11 mouse cellular contexts compared by ENCODE assay signal in genomic region chr7:127121061-127121910, GRCm38 (mm10). TPM values are rescaled to one million over a fixed set of nuclear protein-coding genes. Genes with fewer than 3 reads are reported as not detected.
A peak's percentile ranks its signal among the peaks of the same experiment; 100 is the strongest.
DNase-seq lines count a peak whose midpoint lies in the region; ATAC-seq lines count a peak whose summit lies in the region.
"Had no signal": no experiment of that assay in that cellular context is flagged by ENCODE, and none has a peak within 500 bp of the region (broad histone marks: within the 10 kb centered on the region; RNA-seq: fewer than 3 reads in every experiment).

No protein-coding gene starts in this region.

- intact Hi-C loops in heart, postnatal 10 days (cut with DNase I): no loop called here

- peak overlapping the region; percentile 55; the same call in 1 of the 2 replicates for H3K9ac ChIP-seq in heart, embryonic 13.5 days
- peak overlapping the region; percentile 5; the same call in 1 of the 2 replicates for H3K9ac ChIP-seq in kidney, embryonic 14.5 days (ENCODE audit: low read depth, low read length)
- H3K9ac ChIP-seq in liver, embryonic 16.5 days (ENCODE audit: low read depth, low read length): peak overlapping the region; percentile 32; the same call in 1 of the 2 replicates

- no peak overlapping the region for H3K27ac ChIP-seq in heart, embryonic 13.5 days (replicated peaks)
- H3K27ac ChIP-seq in kidney, embryonic 14.5 days (ENCODE audit: low read depth, low read length): peak overlapping the region; percentile 25; the same call in 1 of the 2 replicates
- peak overlapping the region; percentile 64 for H3K27ac ChIP-seq in liver, embryonic 16.5 days (ENCODE audit: low read length)

- H3K9me3 ChIP-seq in heart, embryonic 13.5 days: peaks cover 4% of the 10 kb centered on the region; the same call in 1 of the 2 replicates
- H3K9me3 ChIP-seq in kidney, embryonic 14.5 days (ENCODE audit: control insufficient read depth, low read length): peaks cover 7% of the 10 kb centered on the region; the same call in 1 of the 2 replicates
- no peaks in the 10 kb centered on the region for H3K9me3 ChIP-seq in liver, embryonic 16.5 days (replicated peaks; ENCODE audit: control insufficient read depth, low read length)

- ATAC-seq in heart, embryonic 13.5 days (ENCODE audit: extremely low read depth, insufficient number of reproducible peaks, low FRiP score, low TSS enrichment): no peak
- peak; percentile 53; the same call in 1 of the 2 replicates for ATAC-seq in kidney, embryonic 14.5 days (ENCODE audit: low FRiP score, low TSS enrichment)
- peak; percentile 88 for ATAC-seq in liver, embryonic 16.5 days (ENCODE audit: low read depth)

- no peak for DNase-seq in heart, postnatal 10 days
- DNase-seq in embryo, embryonic 11 days: peak; percentile 54
- DNase-seq in thymus, postnatal 0 days (ENCODE audit: low spot score): no peak
- no peak for DNase-seq in adrenal gland, postnatal 14 days
- DNase-seq in frontal cortex, postnatal 25 days (ENCODE audit: low spot score in 2 of 2): no peak
- DNase-seq: heart, postnatal 14 days had no signal

- peaks cover 24% of the 10 kb centered on the region for H3K4me1 ChIP-seq in heart, embryonic 13.5 days
- H3K4me1 ChIP-seq in kidney, embryonic 14.5 days (ENCODE audit: control insufficient read depth, insufficient read depth, low read length): peaks cover 12% of the 10 kb centered on the region; the same call in 1 of the 2 replicates
- peaks cover 13% of the 10 kb centered on the region for H3K4me1 ChIP-seq in liver, embryonic 16.5 days (ENCODE audit: control insufficient read depth, low read depth, low read length)

- peaks cover 36% of the 10 kb centered on the region for H3K27me3 ChIP-seq in heart, embryonic 13.5 days (replicated peaks)
- H3K27me3 ChIP-seq in kidney, embryonic 14.5 days (ENCODE audit: control insufficient read depth, insufficient read depth, low read length): peaks cover 9% of the 10 kb centered on the region
- H3K27me3 ChIP-seq in liver, embryonic 16.5 days (ENCODE audit: control insufficient read depth, insufficient read depth, low read depth, low read length): no peaks in the 10 kb centered on the region
- H3K27me3 ChIP-seq: megakaryocyte, embryonic 14.5 days had no signal

- peak overlapping the region; percentile 50 for H3K4me2 ChIP-seq in heart, embryonic 13.5 days
- H3K4me2 ChIP-seq in kidney, embryonic 14.5 days (replicated peaks; ENCODE audit: low read depth, low read length): peak overlapping the region; percentile 29
- peak overlapping the region; percentile 38 for H3K4me2 ChIP-seq in liver, embryonic 16.5 days (ENCODE audit: low read depth, low read length)

- H3K4me3 ChIP-seq in heart, embryonic 13.5 days: peak overlapping the region; percentile 25
- peak overlapping the region; percentile 15 for H3K4me3 ChIP-seq in kidney, embryonic 14.5 days (ENCODE audit: low read length)
- H3K4me3 ChIP-seq in liver, embryonic 16.5 days (ENCODE audit: low read depth, low read length): peak overlapping the region; percentile 51
- H3K4me3 ChIP-seq: megakaryocyte, embryonic 14.5 days had no signal

- 14% methylated on average over 21 of the region's 21 CpGs for WGBS in heart, embryonic 13.5 days
- WGBS in kidney, embryonic 14.5 days: 17% methylated on average over 21 of the region's 21 CpGs
- 49% methylated on average over 21 of the region's 21 CpGs for whole genome bisulfite sequencing in liver, embryonic 16.5 days (ENCODE audit: insufficient replicate concordance)

- H3K36me3 ChIP-seq in heart, embryonic 13.5 days: no peaks in the 10 kb centered on the region
- H3K36me3 ChIP-seq in kidney, embryonic 14.5 days (ENCODE audit: control insufficient read depth, insufficient read depth, low read length): no peaks in the 10 kb centered on the region
- H3K36me3 ChIP-seq in liver, embryonic 16.5 days (ENCODE audit: control insufficient read depth, insufficient read depth): no peaks in the 10 kb centered on the region

RNA-seq across cellular contexts. Expression of gene Qprt, which starts 0.7 kb away (rescaled TPM):
- polyA plus RNA-seq in heart, embryonic 13.5 days (2015; fragmentation: Nextera tagmentation; extraction: Ambion mirVana): 3.2 and 4.7 TPM in 2 replicates
- total RNA-seq in heart, postnatal 10 days (2021): under 1 TPM in 1 of 2 experiments, not detected in 1; 0.29 TPM
- 8.9 and 13.0 TPM in 2 replicates for polyA plus RNA-seq in kidney, embryonic 14.5 days (2014; fragmentation: Nextera tagmentation; extraction: Ambion mirVana)
- polyA plus RNA-seq in liver, embryonic 16.5 days (2015; fragmentation: Nextera tagmentation; extraction: Ambion mirVana): 74.1 and 76.6 TPM in 2 replicates
- polyA plus RNA-seq in thymus, postnatal 0 days (2015; fragmentation: Nextera tagmentation; extraction: Ambion mirVana): 0.99 and 1.4 TPM in 2 replicates
- 1.8 and 11.4 TPM in 2 replicates for total RNA-seq in adrenal gland, postnatal 14 days (2021)
- total RNA-seq: heart, postnatal 14 days had no signal

RNA-seq across cellular contexts. Expression of gene Spn, which starts 16.3 kb away (rescaled TPM):
- 0.13 and 0.36 TPM in 2 replicates for polyA plus RNA-seq in heart, embryonic 13.5 days (2015; fragmentation: Nextera tagmentation; extraction: Ambion mirVana)
- total RNA-seq in heart, postnatal 10 days (2021): under 1 TPM; 0.72 to 0.84 TPM
- 0.14 and 0.26 TPM in 2 replicates for polyA plus RNA-seq in kidney, embryonic 14.5 days (2014; fragmentation: Nextera tagmentation; extraction: Ambion mirVana)
- polyA plus RNA-seq in liver, embryonic 16.5 days (2015; fragmentation: Nextera tagmentation; extraction: Ambion mirVana): 5.5 and 6.3 TPM in 2 replicates
- 26.6 and 26.7 TPM in 2 replicates for polyA plus RNA-seq in thymus, postnatal 0 days (2015; fragmentation: Nextera tagmentation; extraction: Ambion mirVana)
- total RNA-seq in adrenal gland, postnatal 14 days (2021): 1.4 and 7.9 TPM in 2 replicates

RNA-seq across cellular contexts. Expression of gene AI467606, which starts 30.1 kb away (rescaled TPM):
- 1.0 and 1.1 TPM in 2 replicates for polyA plus RNA-seq in heart, embryonic 13.5 days (2015; fragmentation: Nextera tagmentation; extraction: Ambion mirVana)
- 1 to 10 TPM in 1 of 2 experiments, under 1 TPM in 1; 0.94 to 1.5 TPM for total RNA-seq in heart, postnatal 10 days (2021)
- polyA plus RNA-seq in kidney, embryonic 14.5 days (2014; fragmentation: Nextera tagmentation; extraction: Ambion mirVana): 3.5 TPM in 2 replicates
- polyA plus RNA-seq in liver, embryonic 16.5 days (2015; fragmentation: Nextera tagmentation; extraction: Ambion mirVana): 8.1 and 8.7 TPM in 2 replicates
- 154 and 165 TPM in 2 replicates for polyA plus RNA-seq in thymus, postnatal 0 days (2015; fragmentation: Nextera tagmentation; extraction: Ambion mirVana)
- 1.3 and 5.7 TPM in 2 replicates for total RNA-seq in adrenal gland, postnatal 14 days (2021)

RNA-seq across cellular contexts. Expression of gene Zg16, which starts 34.2 kb away (rescaled TPM):
- polyA plus RNA-seq in heart, embryonic 13.5 days (2015; fragmentation: Nextera tagmentation; extraction: Ambion mirVana): not detected in 2 replicates
- total RNA-seq in heart, postnatal 10 days (2021): not detected
- polyA plus RNA-seq in kidney, embryonic 14.5 days (2014; fragmentation: Nextera tagmentation; extraction: Ambion mirVana): not detected in 2 replicates
- 0.58 TPM in 1 of 2 replicates, not detected in the other for polyA plus RNA-seq in liver, embryonic 16.5 days (2015; fragmentation: Nextera tagmentation; extraction: Ambion mirVana)
- polyA plus RNA-seq in thymus, postnatal 0 days (2015; fragmentation: Nextera tagmentation; extraction: Ambion mirVana): 2.4 and 2.7 TPM in 2 replicates
- total RNA-seq in adrenal gland, postnatal 14 days (2021): not detected in 2 replicates
- total RNA-seq: heart, postnatal 14 days had no signal
- polyA plus RNA-seq: G1E had no signal

Comparison
In these comparisons a context has a peak if more than half of its experiments do, and no peak if none do; other contexts are left out.
1. H3K9ac ChIP-seq: peak in every context shown above with its lines; median percentile 55 in heart, embryonic 13.5 days; 32 in liver, embryonic 16.5 days; 5 in kidney, embryonic 14.5 days.
2. RNA of gene AI467606, which starts 30.1 kb away (polyA plus RNA-seq): 154 to 165 TPM in thymus, postnatal 0 days; 8.1 to 8.7 TPM in liver, embryonic 16.5 days, 3.5 TPM in kidney, embryonic 14.5 days and 1.0 to 1.1 TPM in heart, embryonic 13.5 days; every median in the first group is over 10 times any median in the second.
3. Peak in every context shown above with its lines, with median percentiles within 50 percentile points of each other: H3K4me2 ChIP-seq and H3K4me3 ChIP-seq.